ENCODE assay signal across 9 mouse cellular contexts in genomic region chr3:40120298-40120875, GRCm38 (mm10).
DNase-seq lines count a peak whose midpoint lies in the region; ATAC-seq and TF ChIP-seq lines count a peak whose summit lies in the region.
"Had no signal": no experiment of that assay in that cellular context is flagged by ENCODE, and none has a peak within 500 bp of the region (broad histone marks: within the 10 kb centered on the region; RNA-seq: fewer than 3 reads in every experiment).

No protein-coding gene starts in this region.

- H3K36me3 ChIP-seq in liver, postnatal 0 days (replicated peaks; ENCODE audit: insufficient read depth, low read length), result no peaks in the 10 kb centered on the region

- TF ChIP-seq CTCF in liver, postnatal 0 days (IDR thresholded peaks at IDR 0.05; ENCODE audit: low read depth), result peak; percentile 39

- no peaks in the 10 kb centered on the region for H3K9me3 ChIP-seq in liver, postnatal 0 days (ENCODE audit: low read length)

- H3K27ac ChIP-seq in liver, postnatal 0 days (ENCODE audit: low read depth), result no peak overlapping the region

- H3K4me2 ChIP-seq in liver, postnatal 0 days (ENCODE audit: low read depth, low read length), result no peak overlapping the region

- TF ChIP-seq EP300 in liver, postnatal 0 days (IDR thresholded peaks at IDR 0.05; ENCODE audit: low read depth), result no peak

- no peak for ATAC-seq in liver, postnatal 0 days

- H3K27me3 ChIP-seq in liver, postnatal 0 days (ENCODE audit: insufficient read depth, low read length), result no peaks in the 10 kb centered on the region

- 26% methylated on average over 4 of the region's 4 CpGs for WGBS in liver, postnatal 0 days (ENCODE audit: insufficient replicate concordance)

- peak; percentile 9 for DNase-seq in kidney, adult 18-20 months
- DNase-seq in kidney, adult 11 months, result no peak
- DNase-seq in cerebellum, postnatal 36 days, result peak; percentile 5 to 6
- DNase-seq in gastrocnemius, postnatal 14 days, result peak; percentile 34
- DNase-seq in kidney, postnatal 36 days, result peak; percentile 16 to 58
- peak; percentile 20 for DNase-seq in liver, postnatal 0 days
- DNase-seq in right cerebral cortex, postnatal 36 days (ENCODE audit: low spot score in 2 of 2), result peak; percentile 28 to 48
- no peak for DNase-seq in thymus, adult 18-20 months

- H3K9ac ChIP-seq in liver, postnatal 0 days (replicated peaks), result no peak overlapping the region

- intact Hi-C loops in gastrocnemius, postnatal 14 days (cut with DNase I; ENCODE audit: low total_unique reads), result no loop called here

- H3K4me1 ChIP-seq in liver, postnatal 0 days (ENCODE audit: insufficient read depth), result no peaks in the 10 kb centered on the region

- H3K4me3 ChIP-seq in liver, postnatal 0 days (ENCODE audit: low read depth, low read length), result no peak overlapping the region
- H3K4me3 ChIP-seq: myocyte had no signal

Comparison
In these comparisons a context has a peak if more than half of its experiments do, and no peak if none do; other contexts are left out.
1. DNase-seq: peak in kidney, adult 18-20 months (single experiment), cerebellum, postnatal 36 days (2 of 2), gastrocnemius, postnatal 14 days (single experiment), kidney, postnatal 36 days (2 of 2), liver, postnatal 0 days (single experiment) and right cerebral cortex, postnatal 36 days (2 of 2); none in kidney, adult 11 months (single experiment) and thymus, adult 18-20 months (0 of 2).